Mouse (Mus musculus) spleen, adult 2 months (tissue): ENCODE data around the gene Ptpn13. TPM values are rescaled to one million over a fixed set of nuclear protein-coding genes. Genes with fewer than 3 reads are reported as not detected.

Source experiments
- DNase-seq, 2 experiments: peaks; one replicate each; pipeline versions ENCODE4 v3.0.0 to v3.0.0-alpha.2; 2012 to 2021; ENCODE audit warnings: low spot score in 2 of 2, low read depth in 1 of 2
- H3K27ac ChIP-seq: fragments of 200-500 bp; 2 replicates; pipeline ENCODE4 v1.5.1; 2012; ENCODE audit warnings: low read length, inconsistent platforms; ENCODE audit not compliant: insufficient read depth
- H3K27me3 ChIP-seq: fragments of 200-500 bp; 2 replicates; pipeline ENCODE4 v1.6.1; 2012; ENCODE audit warnings: mild to moderate bottlenecking, moderate library complexity, low read length, inconsistent platforms; ENCODE audit not compliant: control insufficient read depth, insufficient read depth
- H3K36me3 ChIP-seq: fragments of 200-500 bp; 2 replicates; pipeline ENCODE4 v1.6.1; 2012; ENCODE audit warnings: mild to moderate bottlenecking, low read length, inconsistent platforms; ENCODE audit not compliant: control insufficient read depth, insufficient read depth
- H3K4me1 ChIP-seq: fragments of 200-500 bp; 2 replicates; pipeline ENCODE4 v1.6.1; 2011; ENCODE audit warnings: inconsistent platforms; ENCODE audit not compliant: control insufficient read depth, insufficient read depth, insufficient read length
- H3K4me3 ChIP-seq: fragments of 200-500 bp; 2 replicates; pipeline ENCODE4 v1.5.1; 2011; ENCODE audit warnings: mild to moderate bottlenecking, inconsistent platforms; ENCODE audit not compliant: insufficient read depth, insufficient read length; ENCODE audit errors: extremely low read depth
- CTCF ChIP-seq: fragments of 200-500 bp; IDR thresholded peaks from 2 replicates; pipeline ENCODE4 v1.5.1; 2011; ENCODE audit warnings: mild to moderate bottlenecking, inconsistent platforms; ENCODE audit not compliant: insufficient read depth, insufficient read length, insufficient replicate concordance; ENCODE audit errors: extremely low read depth
- POLR2A ChIP-seq: fragments of 200-500 bp; IDR thresholded peaks from 2 replicates; pipeline ENCODE4 v1.6.1; 2011; ENCODE audit warnings: low read depth, low read length, inconsistent platforms
- WGBS: fragments of 180-500 bp; shearing (Covaris S2); methylation state at CpG from one replicate; pipeline ENCODE4 v1.1.7; 2018; 5-methylcytosine and 5-hydroxymethylcytosine counted together
- polyA plus RNA-seq: library from polyadenylated mRNA; depleted of rRNA; stranded (reverse); fragments of >200 nt; gene quantifications from 2 replicates; pipeline ENCODE4 v1.2.3, GENCODE M21; 2012; rRNA removed

Ptpn13 gene
- 1.8 and 2.5 TPM in 2 replicates for polyA plus RNA-seq

- H3K27ac ChIP-seq, result no peak within 1 kb of the TSS
These were observed at the start of gene Ptpn13 for GRCm38 (mm10) chr5:103424678-103425319. Gene Ptpn13, plus strand, starts transcription at chr5:103425192.

GRCm38 (mm10) chr5:103375226-103375625 is 49.8 kb upstream of the Ptpn13 start:
- no peak for DNase-seq
- WGBS, result 89% methylated on average over 9 of the region's 9 CpGs
- Histone ChIP-seq H3K4me3 (no peak overlapping the region), H3K27ac (no peak overlapping the region), H3K4me1 (peaks cover 5% of the 10 kb centered on the region; the same call in 1 of the 2 replicates), H3K27me3 (0 out of 2 replicates have a peak, but pooled peaks cover 1% of the 10 kb centered on the region), H3K36me3 (no peaks in the 10 kb centered on the region)
- TF ChIP-seq CTCF, result no peak
- no peak for TF ChIP-seq POLR2A

More at GRCm38 (mm10) chr5:103424678-103425319, at the start of gene Ptpn13:
- Histone ChIP-seq H3K4me3 (peak within 1 kb of the TSS; percentile 52), H3K4me1 (peaks cover 9% of the 10 kb centered on the region), H3K36me3 (no peaks in the 10 kb centered on the region), H3K27me3 (peaks cover 16% of the 10 kb centered on the region)
- TF ChIP-seq POLR2A, result no peak
- no peak for TF ChIP-seq CTCF
- WGBS, result 2% methylated on average over 53 of the region's 55 CpGs
- peak; percentile 7 to 67 for DNase-seq

GRCm38 (mm10) chr5:103376354-103377295 is 48.4 kb upstream of the Ptpn13 start:
- no peak for DNase-seq
- WGBS, result 29% methylated on average over 17 of the region's 17 CpGs
- Histone ChIP-seq H3K36me3 (no peaks in the 10 kb centered on the region), H3K4me3 (no peak overlapping the region), H3K4me1 (peaks cover 5% of the 10 kb centered on the region; the same call in 1 of the 2 replicates), H3K27ac (peak overlapping the region; percentile 42), H3K27me3 (0 out of 2 replicates have a peak, but pooled peaks cover 1% of the 10 kb centered on the region)
- TF ChIP-seq POLR2A (no peak), CTCF (no peak)

- TF ChIP-seq CTCF (no peak), POLR2A (no peak)
- H3K27ac ChIP-seq, result peak overlapping the region; percentile 42
- H3K36me3 ChIP-seq, result no peaks in the 10 kb centered on the region
- peaks cover 5% of the 10 kb centered on the region; the same call in 1 of the 2 replicates for H3K4me1 ChIP-seq
- DNase-seq, result no peak
- H3K4me3 ChIP-seq, result no peak overlapping the region; the same call in 1 of the 2 replicates
- 4% methylated on average over 12 of the region's 12 CpGs for WGBS
- 0 out of 2 replicates have a peak, but pooled peaks cover 1% of the 10 kb centered on the region for H3K27me3 ChIP-seq
These were observed 47.4 kb upstream of the Ptpn13 start for GRCm38 (mm10) chr5:103377493-103378130.

- Histone ChIP-seq H3K36me3 (no peaks in the 10 kb centered on the region), H3K4me1 (peaks cover 5% of the 10 kb centered on the region; the same call in 1 of the 2 replicates), H3K4me3 (no peak overlapping the region), H3K27me3 (0 out of 2 replicates have a peak, but pooled peaks cover 1% of the 10 kb centered on the region), H3K27ac (no peak overlapping the region)
- 61% methylated on average over 11 of the region's 11 CpGs for WGBS
- TF ChIP-seq CTCF (no peak), POLR2A (no peak)
- DNase-seq, result no peak
These were observed 44.0 kb upstream of the Ptpn13 start for GRCm38 (mm10) chr5:103380785-103381527.

GRCm38 (mm10) chr5:103382951-103383350 is 42.0 kb upstream of the Ptpn13 start:
- Histone ChIP-seq H3K36me3 (no peaks in the 10 kb centered on the region), H3K4me3 (no peak overlapping the region), H3K27ac (no peak overlapping the region), H3K4me1 (no peaks in the 10 kb centered on the region), H3K27me3 (no peaks in the 10 kb centered on the region)
- WGBS, result 90% methylated on average over 4 of the region's 4 CpGs
- no peak for TF ChIP-seq POLR2A
- no peak for TF ChIP-seq CTCF
- no peak for DNase-seq
